Mouse (Mus musculus): Measurements from ENCODE around the gene Kif2a. TPM values are rescaled to one million over a fixed set of nuclear protein-coding genes. Genes with fewer than 3 reads are reported as not detected.
A peak's percentile ranks its signal among the peaks of the same experiment; 100 is the strongest.

The Kif2a gene
- total RNA-seq (2021), result 10 to 100 TPM; 47.3 to 47.9 TPM
- long read RNA-seq, experiment 1, full-length matches to known transcripts, result 1 of 1 reads
- long read RNA-seq, experiment 1, partial matches to known transcripts, result 0 of 1 reads
- long read RNA-seq, experiment 1, other reads (novel, unspliced or antisense), result 0 of 1 reads
- long read RNA-seq, experiment 2, partial matches to known transcripts, result 1 of 5 reads
- long read RNA-seq, experiment 2, other reads (novel, unspliced or antisense), result 4 of 5 reads

DNA sequence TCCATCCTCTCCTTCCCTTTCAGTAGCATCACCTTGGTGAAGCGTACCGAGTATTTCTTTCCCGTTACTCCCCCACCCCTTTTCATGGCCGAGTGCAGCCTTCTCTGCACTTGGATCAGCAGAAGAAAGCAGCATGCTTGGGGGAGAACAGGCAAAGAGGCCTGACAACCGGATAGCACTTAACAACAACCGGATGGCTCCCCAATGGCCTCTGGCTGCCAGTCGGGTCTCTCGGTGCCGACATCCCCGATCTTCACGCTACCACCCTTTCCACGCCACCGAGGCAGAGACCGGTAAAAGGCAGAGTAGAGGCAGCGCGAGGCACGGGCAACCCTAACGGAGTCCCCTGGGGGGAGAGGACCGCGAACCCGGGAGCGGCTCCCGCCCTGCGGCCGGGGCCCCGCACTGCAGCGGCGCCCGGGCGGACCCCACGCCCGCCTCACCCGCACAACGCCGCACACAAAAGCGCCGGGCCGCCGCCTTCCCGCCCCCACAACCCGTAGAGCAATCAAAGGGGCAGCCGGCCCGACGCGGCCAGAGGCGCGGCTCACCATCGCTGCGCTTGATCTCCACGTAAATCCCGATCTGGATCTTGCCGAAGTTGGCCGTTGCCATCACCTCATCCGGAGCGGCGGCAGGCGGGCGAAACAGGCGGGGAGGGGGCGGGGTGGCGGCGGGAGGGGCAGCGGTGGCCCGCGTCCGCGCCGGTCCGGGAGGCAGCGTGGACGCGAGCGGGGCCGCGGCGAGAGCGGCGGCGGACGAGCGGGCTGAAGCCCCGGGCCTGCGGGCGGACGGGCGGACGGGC is at the start of gene Kif2a:
TSS of gene Kif2a (minus strand) at position 666 of the 805 bp plus-strand sequence.
- peak; percentile 56 for DNase-seq (ENCODE audit: low spot score in 2 of 2)

DNA sequence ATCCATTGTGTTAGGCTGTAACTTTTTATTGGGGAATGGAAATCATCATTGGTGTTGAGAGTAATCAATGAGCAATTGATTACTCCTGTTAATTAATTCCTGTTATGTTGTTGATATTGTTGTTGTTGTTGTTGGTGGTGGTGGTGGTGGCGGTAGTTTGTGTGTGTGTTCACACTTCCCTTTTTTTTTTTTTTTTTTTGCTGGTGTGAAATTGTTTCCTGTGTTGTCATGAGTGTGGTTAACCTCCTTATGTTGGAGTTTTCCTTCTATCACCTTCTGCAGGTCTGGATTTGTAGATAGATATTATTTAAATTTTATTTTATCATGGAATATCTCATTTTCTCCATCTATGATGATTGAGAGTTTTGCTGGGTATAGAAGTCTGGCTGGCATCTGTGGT is 47.1 kb upstream of the Kif2a start:
- DNase-seq (ENCODE audit: low spot score in 2 of 2), result no peak

DNA sequence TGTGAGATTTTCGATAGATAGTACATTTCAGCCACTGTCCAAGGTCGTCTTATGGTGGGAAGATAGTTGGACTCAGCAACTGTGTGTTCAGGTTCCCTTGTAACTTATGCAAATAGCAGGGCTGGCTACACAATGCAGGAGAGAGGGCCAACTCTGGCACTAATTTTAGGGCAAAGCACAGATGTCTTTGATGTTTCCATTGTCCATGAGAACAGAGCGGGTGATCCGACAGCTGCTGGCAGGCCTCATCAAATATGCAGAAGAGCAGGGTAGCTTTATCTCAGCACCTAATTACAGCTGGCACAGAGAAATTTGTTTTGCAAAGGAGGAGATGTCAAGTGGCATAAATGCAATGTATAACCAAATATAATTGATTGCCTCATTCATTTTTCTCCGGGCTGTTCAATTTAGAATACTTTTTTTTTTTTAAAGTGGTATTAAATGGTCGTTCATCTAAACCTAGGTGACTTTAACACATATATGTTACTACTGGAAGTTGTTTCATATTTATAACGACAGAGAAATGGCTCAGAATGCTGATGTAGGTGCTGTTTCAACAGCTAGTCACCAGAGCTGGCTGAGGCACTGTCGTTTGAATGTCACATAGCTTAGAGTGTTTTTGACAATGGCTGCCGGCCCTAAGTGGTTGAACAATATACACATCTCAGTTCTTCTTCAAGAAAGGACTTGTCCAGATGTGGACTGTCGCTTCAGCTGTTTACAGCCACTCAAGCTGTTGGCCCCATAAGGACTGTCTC is 43.4 kb upstream of the Kif2a start:
- no peak for DNase-seq (ENCODE audit: low spot score in 2 of 2)

DNA sequence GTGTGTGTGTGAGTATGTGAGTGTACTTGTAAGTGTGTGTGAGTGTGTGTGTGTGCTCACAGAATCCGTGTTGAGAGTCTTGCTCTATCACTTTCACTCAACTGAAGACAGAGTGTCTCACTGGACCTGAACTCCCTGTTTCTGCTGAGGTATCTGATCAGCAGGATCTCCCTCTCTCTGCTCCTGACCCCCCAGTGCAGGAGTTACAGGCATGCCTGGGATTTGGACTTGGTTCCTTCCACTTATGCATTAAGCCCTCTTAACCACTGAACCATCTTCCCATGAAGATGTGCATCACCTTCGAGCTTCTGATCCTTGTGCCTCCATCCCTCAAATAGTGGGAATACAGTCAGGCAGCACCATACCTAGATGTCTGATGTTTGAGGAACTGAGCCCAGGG is 42.3 kb upstream of the Kif2a start:
- no peak for DNase-seq (ENCODE audit: low spot score in 2 of 2)

DNA sequence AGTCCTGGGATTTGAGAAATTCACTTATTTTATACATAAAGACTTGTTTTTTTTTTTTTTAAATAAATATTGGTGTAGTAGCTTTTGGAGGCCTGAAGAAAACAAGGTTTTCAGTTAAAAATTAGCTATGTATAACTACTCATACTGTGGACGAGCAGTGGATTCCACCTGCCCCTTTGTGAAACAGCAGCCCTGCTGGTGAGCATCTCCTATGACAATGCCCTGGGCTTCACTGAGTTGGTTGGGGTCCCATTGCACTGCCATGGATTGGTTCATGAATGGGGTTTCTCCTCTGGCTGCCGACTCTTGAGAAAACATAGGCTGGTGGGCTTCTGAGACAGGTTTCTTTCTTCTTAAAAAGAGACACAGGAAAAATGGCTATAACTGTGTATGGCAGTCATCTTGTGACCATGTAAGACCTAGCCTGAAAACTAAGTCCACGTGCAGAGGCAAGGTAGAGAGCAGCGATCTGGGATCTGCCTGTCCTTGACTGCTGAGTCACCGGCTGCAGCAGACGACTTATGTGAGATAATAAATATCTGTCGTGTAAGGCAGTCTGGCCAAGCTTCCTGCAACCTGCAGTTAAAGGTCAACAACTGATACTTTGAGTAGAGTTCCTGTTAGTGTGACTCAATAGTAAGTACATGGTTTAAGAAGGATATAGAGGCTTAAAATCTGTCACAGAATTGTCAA is 41.3 kb upstream of the Kif2a start:
- DNase-seq (ENCODE audit: low spot score in 2 of 2), result peak; percentile 22 to 29

DNA sequence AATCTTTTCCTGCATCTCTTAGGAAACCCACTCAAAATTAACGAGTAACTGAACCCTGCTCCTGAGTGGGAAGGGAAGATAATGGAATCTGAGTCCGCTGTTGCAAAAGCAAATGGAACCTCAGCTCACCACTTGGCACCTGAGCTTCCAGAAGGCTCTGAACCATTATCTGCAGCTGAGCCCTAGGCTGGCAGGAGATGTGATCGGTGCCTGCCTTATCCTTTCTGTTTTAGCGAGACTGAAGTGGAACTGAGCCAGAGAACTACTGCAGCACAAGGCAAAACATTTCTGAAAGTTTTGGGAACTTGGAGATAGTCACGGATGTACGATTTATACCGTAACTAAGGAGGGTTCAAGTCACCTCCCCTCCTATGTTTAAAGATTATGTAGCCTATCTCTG is 38.2 kb upstream of the Kif2a start:
- no peak for DNase-seq (ENCODE audit: low spot score in 2 of 2)

DNA sequence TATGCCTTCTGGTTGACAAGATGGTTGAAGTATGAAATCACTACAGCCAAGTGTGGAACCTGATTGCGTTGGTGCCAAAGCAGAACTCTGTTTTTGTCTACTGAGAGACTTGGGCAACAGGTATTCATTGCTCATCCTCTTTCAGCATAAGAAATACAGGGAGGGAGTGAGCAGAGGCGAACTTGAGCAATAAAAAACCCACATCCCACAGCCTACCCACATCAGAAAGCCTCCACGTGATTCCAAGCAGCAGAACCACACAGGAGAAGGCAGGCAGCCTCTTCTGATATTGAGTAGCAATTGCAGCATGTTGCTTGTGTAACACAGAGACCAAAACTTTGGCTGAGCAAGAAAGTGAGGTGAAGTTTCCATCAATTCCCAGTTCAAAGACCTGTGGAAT is 37.5 kb upstream of the Kif2a start:
- DNase-seq (ENCODE audit: low spot score in 2 of 2), result no peak

DNA sequence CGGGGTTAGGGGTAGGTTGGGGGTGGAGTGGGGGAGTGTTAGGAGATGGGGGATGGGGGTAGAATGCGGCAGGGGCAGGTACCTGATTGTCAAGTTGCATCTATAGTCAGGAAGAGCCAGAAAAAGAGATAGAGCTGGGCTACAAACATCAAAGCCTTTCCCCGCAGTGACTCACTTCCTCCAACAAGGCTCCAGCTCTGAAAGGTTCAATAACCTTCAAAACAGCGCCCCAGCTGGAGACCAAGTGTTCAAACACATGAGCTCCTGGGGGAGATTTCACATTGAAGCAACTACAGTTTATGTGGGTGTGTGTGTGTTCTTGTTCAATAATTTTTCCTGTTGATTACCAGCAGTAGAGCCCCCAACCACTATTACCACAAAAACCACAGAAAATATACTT is 34.4 kb upstream of the Kif2a start:
- peak in 1 of 2 experiments; percentile 21 for DNase-seq (ENCODE audit: low spot score in 2 of 2)

DNA sequence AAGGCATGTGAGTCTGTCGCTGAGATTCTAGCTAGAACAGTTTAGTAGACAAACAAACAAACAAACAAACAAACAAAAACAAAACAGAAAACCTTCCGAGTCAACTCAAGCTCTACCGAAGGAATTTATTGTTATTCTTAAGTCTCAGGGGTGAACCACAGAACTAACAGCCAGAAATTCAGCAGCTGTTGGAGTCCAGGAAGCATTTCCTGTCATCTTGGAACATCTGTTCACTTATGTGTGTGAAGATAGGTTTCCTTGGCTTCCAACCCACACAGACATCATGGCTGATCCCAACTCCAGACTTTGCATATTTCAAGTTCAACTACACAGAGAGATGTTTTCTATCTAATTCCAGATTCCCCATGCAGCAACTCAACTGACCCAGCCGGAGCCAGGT is 32.6 kb upstream of the Kif2a start:
- DNase-seq (ENCODE audit: low spot score in 2 of 2), result no peak

DNA sequence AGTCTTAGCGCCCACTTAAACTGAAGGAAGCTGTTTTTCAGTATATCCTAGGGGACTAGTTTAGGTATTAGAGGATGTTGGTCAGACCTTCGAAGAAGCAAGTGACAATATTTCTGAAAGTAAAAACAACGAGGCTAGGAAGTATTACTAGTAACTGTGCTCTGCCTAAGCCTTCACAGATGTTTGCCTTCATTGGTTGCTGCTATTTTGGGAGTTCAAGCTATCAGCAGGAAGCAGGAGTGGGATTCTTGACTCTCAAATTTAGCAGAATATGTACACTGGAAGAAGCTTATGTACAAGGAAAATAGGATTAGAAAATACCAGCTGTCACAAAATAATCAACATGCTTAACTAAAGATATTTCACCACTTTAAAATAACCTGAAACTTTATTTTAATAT is 29.4 kb upstream of the Kif2a start:
- DNase-seq (ENCODE audit: low spot score in 2 of 2), result no peak

DNA sequence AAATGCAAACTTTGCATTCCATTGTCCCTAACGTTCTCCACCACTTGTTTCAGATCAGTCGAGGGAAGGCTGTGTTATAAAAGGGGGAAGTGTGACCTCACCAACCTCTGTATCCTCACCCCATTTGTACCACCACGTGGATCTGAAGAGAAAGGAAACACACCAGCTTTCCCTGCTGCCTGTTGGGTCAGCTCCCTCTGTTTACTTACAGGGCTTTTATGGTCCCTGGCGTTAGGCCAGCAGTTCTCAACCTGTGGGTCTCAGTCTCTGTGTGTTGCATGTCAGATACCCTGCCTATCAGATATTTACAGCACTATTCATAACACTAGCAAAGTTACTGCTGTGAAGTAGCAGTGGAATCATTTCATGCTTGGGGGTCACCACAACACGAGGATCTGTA is 22.3 kb upstream of the Kif2a start:
- DNase-seq (ENCODE audit: low spot score in 2 of 2), result no peak

DNA sequence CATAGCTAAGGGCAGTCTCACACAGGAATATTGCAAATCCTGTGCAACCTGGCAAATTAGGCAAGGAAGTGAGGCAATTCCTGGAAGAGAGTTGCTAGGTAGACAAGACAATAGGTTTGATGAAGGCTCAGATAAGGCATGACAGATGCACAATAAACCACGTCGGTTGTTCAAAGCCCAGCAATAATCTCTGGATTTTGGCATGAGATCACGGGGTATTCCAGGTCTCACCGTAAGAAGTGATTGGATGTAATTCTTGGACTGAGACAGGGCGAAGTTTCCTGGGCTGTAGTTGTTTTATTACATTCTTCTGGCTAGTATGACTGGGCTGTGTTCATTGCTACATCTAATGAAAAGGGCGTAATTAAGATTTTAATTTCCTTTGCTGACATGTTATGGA is 20.6 kb upstream of the Kif2a start:
- no peak for DNase-seq (ENCODE audit: low spot score in 2 of 2)

DNA sequence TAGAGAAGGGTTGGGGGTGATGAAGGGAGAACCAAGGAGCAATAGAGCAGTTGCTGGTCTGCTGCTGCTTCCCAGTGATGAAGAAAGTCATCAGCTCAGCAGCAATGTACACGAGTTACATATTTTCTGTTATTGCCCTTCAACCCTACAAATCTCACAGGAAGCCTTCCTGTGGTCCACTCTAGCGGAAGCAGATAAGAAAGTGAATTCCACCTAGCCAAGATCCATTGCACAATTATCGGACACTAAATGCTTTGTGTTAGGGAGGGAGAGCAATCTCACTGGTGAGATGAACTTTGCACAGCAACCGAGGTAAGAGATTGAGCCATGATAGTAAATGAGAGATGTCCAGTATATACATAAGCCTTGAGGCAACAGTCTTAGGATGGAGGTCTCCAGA is 17.6 kb upstream of the Kif2a start:
- DNase-seq (ENCODE audit: low spot score in 2 of 2), result no peak

DNA sequence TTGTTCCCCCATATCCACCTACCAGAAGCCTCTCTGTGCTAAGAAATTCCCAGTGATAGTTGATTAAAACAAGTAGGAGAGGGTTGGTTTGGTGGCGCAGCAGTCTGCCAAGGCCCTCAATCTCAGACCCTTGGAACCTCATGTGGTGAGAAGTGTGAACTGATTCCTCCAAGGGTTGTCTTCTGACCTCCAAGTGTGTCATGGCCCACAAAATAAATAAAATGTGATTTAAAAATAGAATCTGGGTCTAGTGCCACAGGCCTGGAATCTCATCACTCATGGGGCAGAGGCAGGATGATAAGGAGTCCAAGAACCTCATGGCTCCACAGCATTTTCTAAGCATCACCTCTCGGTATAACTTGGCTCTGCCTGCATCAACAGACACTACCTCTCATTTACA is 16.4 kb upstream of the Kif2a start:
- DNase-seq (ENCODE audit: low spot score in 2 of 2), result no peak

DNA sequence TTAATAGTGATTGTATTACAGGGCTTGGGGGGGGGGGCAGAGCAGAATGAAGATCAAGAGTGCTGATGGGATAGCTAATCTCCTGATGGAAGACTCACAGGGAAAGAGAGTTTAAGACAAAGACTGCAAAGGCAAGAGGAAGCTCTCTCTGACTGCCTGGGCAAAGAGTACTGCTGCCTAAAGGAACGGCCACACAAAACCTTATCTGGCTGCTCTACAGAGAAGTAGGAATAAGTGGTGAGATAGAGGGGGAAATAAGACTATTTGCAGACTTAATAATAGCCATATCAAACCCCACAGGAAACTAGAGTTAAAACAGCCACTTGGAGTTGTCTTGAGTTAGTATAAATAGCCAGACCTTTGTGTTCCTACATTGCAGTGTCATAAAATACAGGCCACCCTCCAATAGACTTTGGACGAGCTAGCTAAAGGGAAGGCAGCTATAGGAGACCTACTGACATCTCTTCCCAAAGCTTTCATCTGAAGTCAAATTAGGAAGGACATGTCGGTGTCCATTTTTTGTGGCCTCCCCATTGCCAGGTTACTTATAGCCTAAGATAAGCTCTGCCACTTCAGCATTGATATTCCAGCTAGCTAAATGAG is 13.7 kb upstream of the Kif2a start:
- DNase-seq (ENCODE audit: low spot score in 2 of 2), result no peak

DNA sequence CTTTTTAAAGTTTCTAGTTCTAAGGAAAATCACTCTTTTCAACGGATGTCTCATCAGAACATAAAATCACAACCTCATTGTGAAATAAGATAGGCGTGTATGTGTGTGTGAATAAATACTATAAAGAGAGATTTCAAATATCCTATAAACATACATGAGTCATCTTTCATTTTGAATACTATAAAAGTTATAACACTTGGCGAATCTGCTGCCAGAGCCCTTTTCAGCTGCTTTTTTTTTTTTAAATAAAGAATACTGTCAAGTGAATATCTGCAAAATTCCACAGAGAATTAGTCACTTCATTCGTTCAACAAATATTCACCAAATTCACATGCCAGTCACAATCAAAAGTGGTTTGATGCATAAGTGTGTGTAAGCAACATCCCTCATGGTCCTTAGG is 13.2 kb upstream of the Kif2a start:
- DNase-seq (ENCODE audit: low spot score in 2 of 2), result no peak

DNA sequence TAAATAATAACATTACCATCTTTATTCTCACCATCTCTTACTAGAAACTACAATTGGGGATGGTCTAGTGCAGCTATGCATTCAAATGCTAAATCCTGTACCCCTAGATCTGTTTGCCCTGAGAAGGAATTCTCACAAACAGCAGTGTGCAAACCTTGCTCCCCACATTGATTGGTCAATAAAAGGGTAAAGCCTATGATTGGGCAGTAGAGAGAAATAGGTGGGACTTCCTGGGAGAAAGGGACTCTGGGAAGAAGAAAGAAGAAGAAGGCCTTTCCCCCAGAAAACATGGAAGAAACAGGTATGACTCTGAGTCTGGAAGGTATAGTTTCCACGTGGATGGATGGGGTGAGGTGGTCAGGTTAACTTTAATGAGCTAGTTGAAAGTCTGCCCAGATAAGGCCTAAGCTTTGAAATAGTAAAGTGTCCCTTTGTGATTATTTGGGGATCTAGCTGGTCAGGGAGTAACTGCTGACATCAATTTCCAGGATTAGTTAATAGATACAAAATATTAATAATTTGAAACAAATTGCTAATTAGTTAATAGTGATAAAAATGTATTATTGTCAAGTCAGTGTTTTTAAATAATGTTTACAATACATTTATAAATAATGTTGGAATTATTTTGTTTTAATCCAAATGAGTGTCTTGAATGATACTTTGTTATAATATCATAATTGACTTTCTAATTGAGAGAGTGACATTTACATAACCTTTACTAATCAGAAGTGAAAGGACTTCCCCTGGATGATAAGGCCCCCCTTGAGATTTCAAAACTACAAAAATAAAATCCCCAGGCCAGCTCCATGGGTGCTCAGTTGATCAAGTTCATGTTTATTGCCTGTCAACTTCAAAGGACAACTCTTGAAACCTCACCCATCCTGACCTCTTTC is 12.3 kb upstream of the Kif2a start:
- no peak for DNase-seq (ENCODE audit: low spot score in 2 of 2)

DNA sequence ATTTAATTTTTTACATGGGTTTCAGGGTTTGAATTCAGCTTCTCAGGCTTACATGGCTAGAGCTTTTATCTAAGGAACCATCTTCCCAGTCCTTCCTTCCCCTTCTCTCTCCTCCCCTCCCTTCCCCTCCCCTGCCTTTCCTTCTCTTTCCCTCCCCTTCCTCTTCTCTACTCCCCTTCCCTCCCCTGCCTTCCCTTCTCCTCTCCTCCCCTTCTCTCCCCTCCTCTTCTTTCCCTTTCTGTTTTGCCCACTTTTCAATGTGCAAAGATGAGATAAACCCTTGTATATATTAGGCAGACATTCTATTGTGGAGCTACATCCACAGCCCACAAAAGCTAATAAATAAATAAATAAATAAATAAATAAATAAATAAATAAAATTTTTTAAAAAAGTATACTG is 9.3 kb upstream of the Kif2a start:
- DNase-seq (ENCODE audit: low spot score in 2 of 2), result no peak

DNA sequence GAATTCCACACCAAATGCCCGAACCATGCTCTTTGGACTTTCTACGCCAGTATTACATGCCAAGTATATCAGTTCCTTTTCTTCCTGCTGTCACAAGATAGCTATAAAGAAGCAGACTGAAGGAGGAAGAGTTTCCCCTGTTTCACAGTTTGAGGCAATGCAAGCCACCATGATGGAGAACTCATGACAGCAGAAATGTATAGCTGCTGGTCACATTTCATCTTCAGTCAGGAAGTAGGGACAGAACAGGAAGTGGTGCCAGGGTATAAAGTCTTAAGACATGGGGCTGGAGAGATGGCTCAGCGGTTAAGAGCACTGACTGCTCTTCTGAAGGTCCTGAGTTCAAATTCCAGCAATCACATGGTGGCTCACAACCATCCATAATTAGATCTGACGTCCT is 5.3 kb upstream of the Kif2a start:
- DNase-seq (ENCODE audit: low spot score in 2 of 2), result no peak

DNA sequence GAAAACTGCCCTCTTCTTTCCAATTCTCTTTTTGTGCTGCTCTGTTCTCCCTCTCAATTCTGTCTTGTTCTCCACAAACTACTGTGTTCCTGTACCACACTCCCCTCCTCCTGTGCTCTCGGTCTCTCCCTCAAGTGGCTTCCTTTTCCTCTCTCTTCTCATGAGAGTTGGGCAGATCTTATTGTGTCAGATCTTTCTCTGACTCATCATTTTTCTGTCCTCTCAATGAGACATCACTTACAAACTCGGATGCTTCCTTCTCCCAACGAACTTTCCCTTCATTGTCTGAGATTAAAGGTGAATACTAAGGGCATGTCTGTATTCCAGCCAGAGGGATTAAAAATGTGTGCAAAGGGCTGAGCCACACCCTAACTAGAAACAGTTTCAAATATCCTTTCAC is 3.7 kb upstream of the Kif2a start:
- no peak for DNase-seq (ENCODE audit: low spot score in 2 of 2)

Data from adrenal gland, adult 18-20 months (tissue).